Mouse (Mus musculus): ENCODE data around the gene Ctnna2. TPM values are rescaled to one million over a fixed set of nuclear protein-coding genes. Genes with fewer than 3 reads are reported as not detected.

Gene Ctnna2
- total and polyA plus RNA-seq, 2 experiments from 2014 or later, result 91.5 to 243 TPM

DNA sequence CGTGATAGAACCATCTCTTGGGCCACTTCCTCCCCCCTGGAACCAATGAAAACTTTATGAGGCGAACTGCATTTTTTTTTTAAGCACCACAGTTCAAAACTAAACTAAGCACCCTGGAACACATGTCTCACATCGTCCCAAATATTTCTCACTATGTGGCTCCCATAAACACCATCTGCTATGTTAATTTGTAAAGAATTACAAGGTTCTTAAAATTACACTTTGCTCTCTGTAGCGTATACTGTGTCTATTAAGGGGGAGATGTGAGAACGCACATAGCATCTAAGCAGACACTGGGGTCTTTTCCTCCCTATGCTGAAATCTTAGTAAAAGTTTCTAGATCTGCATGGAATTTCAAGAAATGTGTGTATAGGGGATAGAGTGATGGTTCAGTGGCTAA lies 822.5 kb downstream of the Ctnna2 start:
- Histone ChIP-seq H3K9me3 (ENCODE audit: low read length) (no peaks in the 10 kb centered on the region), H3K9ac (no peak overlapping the region), H3K36me3 (ENCODE audit: insufficient read depth) (no peaks in the 10 kb centered on the region), H3K4me3 (ENCODE audit: low read depth, low read length) (no peak overlapping the region), H3K27me3 (ENCODE audit: insufficient read depth, low read length) (no peaks in the 10 kb centered on the region), H3K4me1 (ENCODE audit: insufficient read depth) (no peaks in the 10 kb centered on the region), H3K27ac (ENCODE audit: low read depth, low read length) (no peak overlapping the region), H3K4me2 (ENCODE audit: low read depth) (no peak overlapping the region)
- no peak for ATAC-seq
- no peak for DNase-seq
- 52% methylated on average over 5 of the region's 5 CpGs for WGBS
- TF ChIP-seq CTCF (IDR thresholded peaks at IDR 0.05; ENCODE audit: low read depth), result no peak

DNA sequence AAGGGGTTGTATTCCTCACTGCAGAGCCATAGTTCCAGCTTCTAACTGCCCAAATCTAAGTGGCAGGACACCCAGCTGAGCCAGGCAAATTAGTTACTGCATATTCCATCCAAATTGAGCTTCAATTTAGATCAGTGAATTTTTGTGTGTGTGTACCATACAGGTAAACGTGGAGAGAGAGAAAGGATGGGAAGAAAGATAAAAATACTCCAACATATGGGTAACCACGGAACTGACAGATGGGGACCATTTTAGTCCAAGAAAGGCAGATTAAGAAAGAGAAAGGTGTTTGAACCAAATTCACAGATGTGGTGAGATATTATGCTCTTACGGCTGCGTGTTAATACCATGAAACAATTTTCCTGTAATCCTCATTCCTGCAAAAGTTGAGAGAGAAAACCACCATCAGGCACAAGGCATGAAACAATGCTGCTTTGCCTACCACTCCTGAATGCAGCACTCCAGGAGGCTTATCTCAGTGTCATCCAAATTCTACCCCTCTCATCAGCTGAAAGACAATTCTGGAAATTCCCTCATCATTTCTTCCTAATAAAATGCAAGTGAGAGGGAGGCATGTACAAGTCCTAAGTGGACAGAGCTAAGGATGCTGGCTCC lies 840.1 kb downstream of the Ctnna2 start:
- Histone ChIP-seq H3K4me1 (ENCODE audit: insufficient read depth) (no peaks in the 10 kb centered on the region), H3K36me3 (ENCODE audit: insufficient read depth) (no peaks in the 10 kb centered on the region), H3K9me3 (ENCODE audit: low read length) (no peaks in the 10 kb centered on the region), H3K4me2 (ENCODE audit: low read depth) (no peak overlapping the region), H3K27ac (ENCODE audit: low read depth, low read length) (no peak overlapping the region), H3K9ac (no peak overlapping the region), H3K4me3 (ENCODE audit: low read depth, low read length) (no peak overlapping the region), H3K27me3 (ENCODE audit: insufficient read depth, low read length) (no peaks in the 10 kb centered on the region)
- 50% methylated on average over 4 of the region's 4 CpGs for WGBS
- no peak for TF ChIP-seq CTCF (IDR thresholded peaks at IDR 0.05; ENCODE audit: low read depth)
- DNase-seq (no peak), ATAC-seq (no peak)

DNA sequence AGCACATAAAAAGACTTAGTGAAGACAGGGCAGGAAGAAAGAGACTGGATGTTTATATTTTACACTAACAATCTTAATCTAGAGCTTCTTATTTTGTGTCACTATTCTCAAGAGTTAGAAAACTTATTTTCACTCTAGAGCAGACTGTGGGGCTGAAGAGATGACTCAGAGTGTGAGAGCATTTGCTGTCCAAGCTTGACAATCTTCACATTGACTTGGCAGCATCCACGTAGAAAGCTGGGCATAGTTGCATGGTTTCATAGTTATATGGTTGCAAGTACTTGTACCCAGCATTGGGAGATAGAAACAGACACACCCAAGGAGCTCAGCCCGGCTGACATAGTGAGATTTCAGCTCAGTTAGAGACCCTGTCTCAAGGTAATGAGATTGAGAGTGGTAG lies 858.6 kb downstream of the Ctnna2 start:
- no peak for TF ChIP-seq CTCF (IDR thresholded peaks at IDR 0.05; ENCODE audit: low read depth)
- ATAC-seq (no peak), DNase-seq (no peak)
- H3K4me2 ChIP-seq (ENCODE audit: low read depth), result no peak overlapping the region
- 75% methylated on average over 2 of the region's 2 CpGs for WGBS
- H3K9me3 ChIP-seq (ENCODE audit: low read length), result no peaks in the 10 kb centered on the region
- no peak overlapping the region for H3K9ac ChIP-seq
- H3K4me3 ChIP-seq (ENCODE audit: low read depth, low read length), result no peak overlapping the region
- no peak overlapping the region for H3K27ac ChIP-seq (ENCODE audit: low read depth, low read length)
- H3K36me3 ChIP-seq (ENCODE audit: insufficient read depth), result no peaks in the 10 kb centered on the region
- H3K4me1 ChIP-seq (ENCODE audit: insufficient read depth), result no peaks in the 10 kb centered on the region
- H3K27me3 ChIP-seq (ENCODE audit: insufficient read depth, low read length), result no peaks in the 10 kb centered on the region

DNA sequence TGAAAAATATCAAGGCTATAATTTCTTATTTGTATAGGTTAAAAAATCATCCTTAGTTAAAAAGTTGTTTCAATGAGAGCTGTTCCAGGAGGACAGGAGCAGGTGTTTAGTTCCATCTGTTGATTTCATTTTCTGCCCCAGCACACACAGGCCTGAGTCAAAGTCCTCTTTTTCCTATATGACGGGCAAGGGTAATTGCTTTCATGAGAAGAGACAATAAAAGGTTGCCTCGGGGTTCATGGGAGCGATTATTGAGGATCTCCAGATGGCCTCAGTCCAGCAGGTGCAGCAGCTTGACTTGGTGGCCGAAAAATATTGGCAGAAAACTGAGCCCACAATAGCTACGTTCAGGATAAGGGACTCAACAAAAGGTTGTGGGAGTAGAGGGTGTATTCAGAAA lies 859.0 kb downstream of the Ctnna2 start:
- DNase-seq, result no peak
- 43% methylated on average over 5 of the region's 5 CpGs for WGBS
- TF ChIP-seq CTCF (IDR thresholded peaks at IDR 0.05; ENCODE audit: low read depth), result no peak

DNA sequence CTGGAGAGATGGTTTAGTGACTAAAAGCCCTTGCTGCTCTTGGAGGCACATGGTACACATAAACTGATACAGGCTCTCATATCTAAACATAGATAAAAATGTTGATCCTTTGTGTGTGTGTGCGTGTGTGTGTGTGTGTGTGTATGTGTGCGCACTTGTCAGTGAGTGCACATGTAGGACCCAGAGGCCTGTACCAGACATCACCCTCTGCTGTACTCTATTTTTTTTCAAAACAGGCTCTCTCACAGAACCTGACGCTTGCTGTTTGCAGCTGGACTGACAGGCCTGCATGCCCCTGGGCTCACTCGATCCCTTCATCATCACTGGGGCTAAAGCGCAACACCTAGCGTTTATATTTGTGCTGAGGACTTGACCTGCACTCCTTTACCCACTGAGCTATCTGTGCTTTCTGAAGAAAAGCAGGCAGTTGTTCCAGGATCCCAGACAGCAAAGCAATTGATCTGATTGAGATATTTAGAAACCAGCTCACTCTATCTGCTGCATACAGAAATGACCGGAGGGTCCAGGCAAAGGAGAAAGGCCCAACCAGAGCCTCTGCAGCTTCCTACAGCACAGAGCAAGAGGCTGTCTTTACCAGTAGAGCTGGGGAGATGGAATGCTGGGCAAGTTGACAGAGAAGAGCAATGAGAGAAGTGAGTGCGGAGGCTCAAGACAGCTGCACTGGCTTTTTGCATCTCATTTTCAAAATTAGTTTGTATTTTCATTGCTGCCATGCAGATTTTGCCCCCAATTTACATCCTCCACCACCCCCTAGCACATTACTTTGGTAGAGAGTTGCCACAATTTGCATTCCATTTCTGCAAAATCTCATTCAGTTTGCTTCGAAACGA lies 870.2 kb downstream of the Ctnna2 start:
- TF ChIP-seq CTCF (IDR thresholded peaks at IDR 0.05; ENCODE audit: low read depth), result no peak
- H3K27ac ChIP-seq (ENCODE audit: low read depth, low read length), result no peak overlapping the region
- no peaks in the 10 kb centered on the region for H3K9me3 ChIP-seq (ENCODE audit: low read length)
- no peaks in the 10 kb centered on the region for H3K36me3 ChIP-seq (ENCODE audit: insufficient read depth)
- no peak for DNase-seq
- no peak; the same call in 1 of the 2 replicates for ATAC-seq
- H3K27me3 ChIP-seq (ENCODE audit: insufficient read depth, low read length), result no peaks in the 10 kb centered on the region
- no peaks in the 10 kb centered on the region for H3K4me1 ChIP-seq (ENCODE audit: insufficient read depth)
- H3K4me2 ChIP-seq (ENCODE audit: low read depth), result no peak overlapping the region
- 74% methylated on average over 10 of the region's 10 CpGs for WGBS
- no peak overlapping the region for H3K9ac ChIP-seq
- no peak overlapping the region for H3K4me3 ChIP-seq (ENCODE audit: low read depth, low read length)

More for the DNA sequence above, 859.0 kb downstream of the Ctnna2 start:
- Histone ChIP-seq H3K27ac (ENCODE audit: low read depth, low read length) (no peak overlapping the region), H3K27me3 (ENCODE audit: insufficient read depth, low read length) (no peaks in the 10 kb centered on the region), H3K9me3 (ENCODE audit: low read length) (no peaks in the 10 kb centered on the region), H3K36me3 (ENCODE audit: insufficient read depth) (no peaks in the 10 kb centered on the region), H3K4me3 (ENCODE audit: low read depth, low read length) (no peak overlapping the region), H3K4me2 (ENCODE audit: low read depth) (no peak overlapping the region), H3K9ac (no peak overlapping the region), H3K4me1 (ENCODE audit: insufficient read depth) (no peaks in the 10 kb centered on the region)
- no peak for ATAC-seq

DNA sequence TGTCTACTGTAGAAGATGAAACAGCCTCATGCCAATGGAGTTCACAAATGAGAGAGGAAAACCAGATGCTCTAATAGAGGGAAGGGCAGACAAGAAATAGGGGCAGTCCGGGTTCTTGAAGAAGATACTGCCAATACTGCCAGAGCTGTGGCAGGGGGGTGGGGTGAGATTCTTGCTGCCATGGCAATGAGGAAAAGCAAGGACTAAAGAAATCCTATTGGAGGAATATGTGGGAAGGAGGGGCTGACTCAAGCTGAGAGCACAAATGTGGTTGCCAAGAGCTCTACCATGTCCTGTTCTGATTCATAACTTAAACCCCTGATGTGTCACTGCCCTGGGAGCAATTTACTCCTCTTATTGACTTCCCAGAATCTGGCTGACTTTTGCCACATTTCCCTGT lies 878.5 kb downstream of the Ctnna2 start:
- WGBS, result 29% methylated on average over 1 of the region's 1 CpGs
- ATAC-seq, result peak; percentile 55
- H3K27ac ChIP-seq (ENCODE audit: low read depth, low read length), result no peak overlapping the region
- no peaks in the 10 kb centered on the region for H3K9me3 ChIP-seq (ENCODE audit: low read length)
- H3K4me2 ChIP-seq (ENCODE audit: low read depth), result no peak overlapping the region
- no peak overlapping the region for H3K9ac ChIP-seq
- no peaks in the 10 kb centered on the region for H3K27me3 ChIP-seq (ENCODE audit: insufficient read depth, low read length)
- H3K4me3 ChIP-seq (ENCODE audit: low read depth, low read length), result no peak overlapping the region
- no peaks in the 10 kb centered on the region for H3K4me1 ChIP-seq (ENCODE audit: insufficient read depth)
- no peak for TF ChIP-seq CTCF (IDR thresholded peaks at IDR 0.05; ENCODE audit: low read depth)
- H3K36me3 ChIP-seq (ENCODE audit: insufficient read depth), result no peaks in the 10 kb centered on the region
- no peak for DNase-seq

DNA sequence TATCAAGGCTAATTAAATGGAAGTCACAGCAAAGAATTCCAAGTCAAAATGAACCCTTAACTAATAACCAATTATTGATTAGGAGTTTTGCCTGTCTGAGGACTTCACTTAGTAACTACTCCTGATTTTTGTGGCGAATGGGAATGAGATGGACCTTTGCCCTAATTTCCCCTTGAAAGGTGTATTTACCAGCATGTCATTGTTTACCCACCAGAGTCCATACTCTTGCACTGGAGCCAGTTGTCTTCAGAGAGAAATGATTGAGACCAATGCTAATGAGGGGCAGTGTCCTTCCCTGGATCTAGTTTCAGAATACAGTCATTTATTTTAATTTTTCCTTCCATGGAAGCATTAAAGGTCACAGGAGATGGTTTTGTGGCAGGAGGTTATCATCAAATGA lies 881.0 kb downstream of the Ctnna2 start:
- no peaks in the 10 kb centered on the region for H3K4me1 ChIP-seq (ENCODE audit: insufficient read depth)
- H3K36me3 ChIP-seq (ENCODE audit: insufficient read depth), result no peaks in the 10 kb centered on the region
- H3K9me3 ChIP-seq (ENCODE audit: low read length), result no peaks in the 10 kb centered on the region
- DNase-seq (no peak), ATAC-seq (no peak)
- no peak overlapping the region for H3K4me3 ChIP-seq (ENCODE audit: low read depth, low read length)
- H3K4me2 ChIP-seq (ENCODE audit: low read depth), result no peak overlapping the region
- H3K27me3 ChIP-seq (ENCODE audit: insufficient read depth, low read length), result no peaks in the 10 kb centered on the region
- no peak overlapping the region for H3K27ac ChIP-seq (ENCODE audit: low read depth, low read length)
- no peak overlapping the region for H3K9ac ChIP-seq
- WGBS, result 93% methylated on average over 1 of the region's 1 CpGs
- no peak for TF ChIP-seq CTCF (IDR thresholded peaks at IDR 0.05; ENCODE audit: low read depth)
